Comparison of ENCODE assay signal across 11 mouse cellular contexts in the genomic region with DNA sequence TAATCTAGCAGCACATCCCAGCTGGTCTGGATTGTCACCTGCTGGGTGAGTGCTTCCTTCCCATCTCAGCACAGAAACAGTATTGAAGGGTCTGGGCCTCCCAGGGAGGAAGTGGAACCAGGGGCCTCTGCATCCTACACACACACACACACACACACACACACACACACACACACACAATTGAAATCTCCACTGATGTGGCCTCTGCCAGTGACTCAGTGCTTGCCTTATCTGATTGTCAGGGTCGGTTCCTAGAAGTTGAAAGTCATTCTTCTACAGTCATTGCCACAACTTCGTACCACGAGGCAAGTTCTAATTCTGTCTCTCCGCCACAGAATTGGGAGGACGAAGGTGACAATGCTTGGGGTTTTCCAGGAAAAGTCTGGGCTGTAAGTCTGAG. TPM values are rescaled to one million over a fixed set of nuclear protein-coding genes. Genes with fewer than 3 reads are reported as not detected.
DNase-seq lines count a peak whose midpoint lies in the region; ATAC-seq and TF ChIP-seq lines count a peak whose summit lies in the region.
"Had no signal": no experiment of that assay in that cellular context is flagged by ENCODE, and none has a peak within 500 bp of the region (broad histone marks: within the 10 kb centered on the region; RNA-seq: fewer than 3 reads in every experiment).

No protein-coding gene starts in this region.

- H3K36me3 ChIP-seq in lung, postnatal 0 days (ENCODE audit: insufficient read depth, low read length): no peaks in the 10 kb centered on the region
- no peaks in the 10 kb centered on the region for H3K36me3 ChIP-seq in liver, postnatal 0 days (replicated peaks; ENCODE audit: insufficient read depth, low read length)
- H3K36me3 ChIP-seq in embryonic facial prominence, embryonic 10.5 days (replicated peaks): no peaks in the 10 kb centered on the region
- H3K36me3 ChIP-seq: hindbrain, embryonic 13.5 days; limb, embryonic 15.5 days had no signal

- no peak overlapping the region for H3K4me3 ChIP-seq in lung, postnatal 0 days (ENCODE audit: low read depth, low read length)
- no peak overlapping the region for H3K4me3 ChIP-seq in bone marrow macrophage, adult 2 months (ENCODE audit: insufficient read depth, low read length)
- H3K4me3 ChIP-seq in liver, postnatal 0 days (ENCODE audit: low read depth, low read length): no peak overlapping the region
- no peak overlapping the region for H3K4me3 ChIP-seq in embryonic facial prominence, embryonic 10.5 days
- H3K4me3 ChIP-seq: hindbrain, embryonic 13.5 days; limb, embryonic 15.5 days had no signal

- peak; percentile 25; the same call in 1 of the 2 replicates for ATAC-seq in lung, postnatal 0 days
- peak; percentile 18; the same call in 1 of the 2 replicates for ATAC-seq in liver, postnatal 0 days

- TF ChIP-seq POLR2A in bone marrow macrophage, adult 2 months (IDR thresholded peaks at IDR 0.05; ENCODE audit: borderline replicate concordance, low read depth, low read length): no peak

- no peak overlapping the region for H3K4me2 ChIP-seq in lung, postnatal 0 days (replicated peaks; ENCODE audit: low read depth, low read length)
- H3K4me2 ChIP-seq in liver, postnatal 0 days (ENCODE audit: low read depth, low read length): no peak overlapping the region
- H3K4me2 ChIP-seq: hindbrain, embryonic 13.5 days; limb, embryonic 15.5 days had no signal

- H3K9me3 ChIP-seq in lung, postnatal 0 days (ENCODE audit: low read length): no peaks in the 10 kb centered on the region
- no peaks in the 10 kb centered on the region for H3K9me3 ChIP-seq in liver, postnatal 0 days (ENCODE audit: low read length)
- H3K9me3 ChIP-seq in embryonic facial prominence, embryonic 10.5 days: no peaks in the 10 kb centered on the region
- H3K9me3 ChIP-seq: hindbrain, embryonic 13.5 days; limb, embryonic 15.5 days had no signal

- DNase-seq in lung, postnatal 0 days (ENCODE audit: low spot score): no peak
- DNase-seq in lung, postnatal 14 days: no peak
- DNase-seq in liver, postnatal 0 days: no peak
- DNase-seq in thymus, postnatal 4 days: peak; percentile 35
- no peak for DNase-seq in embryonic facial prominence, embryonic 10.5 days (ENCODE audit: low spot score)
- DNase-seq in kidney, postnatal 4 days: no peak
- DNase-seq in spleen, postnatal 10 days (ENCODE audit: low spot score in 2 of 2): no peak
- DNase-seq: cerebellum, postnatal 36 days had no signal

- no peaks in the 10 kb centered on the region for H3K27me3 ChIP-seq in lung, postnatal 0 days (replicated peaks; ENCODE audit: insufficient read depth, low read length)
- no peaks in the 10 kb centered on the region for H3K27me3 ChIP-seq in liver, postnatal 0 days (ENCODE audit: insufficient read depth, low read length)
- no peaks in the 10 kb centered on the region for H3K27me3 ChIP-seq in embryonic facial prominence, embryonic 10.5 days (replicated peaks; ENCODE audit: low read depth, poor library complexity, severe bottlenecking)
- H3K27me3 ChIP-seq: limb, embryonic 15.5 days had no signal

- WGBS in lung, postnatal 0 days: 57% methylated on average over 5 of the region's 5 CpGs
- 43% methylated on average over 5 of the region's 5 CpGs for WGBS in liver, postnatal 0 days (ENCODE audit: insufficient replicate concordance)
- 82% methylated on average over 5 of the region's 5 CpGs for WGBS in embryonic facial prominence, embryonic 10.5 days

- no peak overlapping the region for H3K9ac ChIP-seq in lung, postnatal 0 days (replicated peaks; ENCODE audit: low read depth)
- no peak overlapping the region for H3K9ac ChIP-seq in liver, postnatal 0 days (replicated peaks)
- H3K9ac ChIP-seq: hindbrain, embryonic 13.5 days; limb, embryonic 15.5 days had no signal

- TF ChIP-seq CTCF in lung, postnatal 0 days (IDR thresholded peaks at IDR 0.05): no peak
- TF ChIP-seq CTCF in bone marrow macrophage, adult 2 months (IDR thresholded peaks at IDR 0.05; ENCODE audit: low read depth, low read length): no peak
- no peak for TF ChIP-seq CTCF in liver, postnatal 0 days (IDR thresholded peaks at IDR 0.05; ENCODE audit: low read depth)

- H3K27ac ChIP-seq in lung, postnatal 0 days (ENCODE audit: low read length): no peak overlapping the region
- peak overlapping the region; percentile 56 for H3K27ac ChIP-seq in bone marrow macrophage, adult 2 months (ENCODE audit: insufficient read depth, low read depth, low read length)
- no peak overlapping the region for H3K27ac ChIP-seq in liver, postnatal 0 days (ENCODE audit: low read depth)
- no peak overlapping the region for H3K27ac ChIP-seq in embryonic facial prominence, embryonic 10.5 days (replicated peaks)
- H3K27ac ChIP-seq: hindbrain, embryonic 13.5 days; limb, embryonic 15.5 days had no signal

- peak; percentile 26; the same call in 1 of the 2 replicates for TF ChIP-seq EP300 in lung, postnatal 0 days (IDR thresholded peaks at IDR 0.05)
- no peak for TF ChIP-seq EP300 in liver, postnatal 0 days (IDR thresholded peaks at IDR 0.05; ENCODE audit: low read depth)

- H3K4me1 ChIP-seq in lung, postnatal 0 days (ENCODE audit: insufficient read depth, low read depth, low read length): no peaks in the 10 kb centered on the region
- H3K4me1 ChIP-seq in bone marrow macrophage, adult 2 months (ENCODE audit: control insufficient read depth, insufficient read depth, low read length): peaks cover 39% of the 10 kb centered on the region
- H3K4me1 ChIP-seq in liver, postnatal 0 days (ENCODE audit: insufficient read depth): peaks cover 19% of the 10 kb centered on the region
- H3K4me1 ChIP-seq in embryonic facial prominence, embryonic 10.5 days: no peaks in the 10 kb centered on the region
- H3K4me1 ChIP-seq: limb, embryonic 15.5 days had no signal

RNA-seq across cellular contexts. Expression of a gene that starts 39.7 kb away (rescaled TPM):
- 57.8 and 69.4 TPM in 2 replicates for polyA plus RNA-seq in lung, postnatal 0 days (2015; fragmentation: Nextera tagmentation; extraction: Ambion mirVana)
- 15.8 and 17.0 TPM in 2 replicates for polyA plus RNA-seq in bone marrow macrophage, adult 2 months (2012; ENCODE audit: insufficient read depth, insufficient read length, missing spikeins)
- polyA plus RNA-seq in liver, postnatal 0 days (2015; fragmentation: Nextera tagmentation; extraction: Ambion mirVana): 30.6 and 39.7 TPM in 2 replicates
- 85.4 and 85.8 TPM in 2 replicates for polyA plus RNA-seq in embryonic facial prominence, embryonic 10.5 days (2016; fragmentation: Nextera tagmentation; extraction: Ambion mirVana)
